Mouse (Mus musculus) common myeloid progenitor, adult 5-6 weeks (primary cell): ENCODE data around the gene Xpa. TPM values are rescaled to one million over a fixed set of nuclear protein-coding genes. Genes with fewer than 3 reads are reported as not detected.

Source experiments
- total RNA-seq: library from RNA; stranded (forward); fragments of 200-1000, 187-1606 nt; gene quantifications from 2 replicates; pipeline ENCODE4 v1.2.3, GENCODE M21; 2017

The Xpa gene
- total RNA-seq, 1 experiment from 2014 or later: 41.7 TPM

Other genes starting within 250 kb of the Xpa start
- gene Tdrd7, start 231.0 kb downstream of the Xpa start, total RNA-seq: 7.5 and 11.1 TPM in 2 replicates
- 0.37 and 2.3 TPM in 2 replicates for gene Tmod1, start 157.4 kb downstream of the Xpa start, total RNA-seq
- gene Ncbp1, start 57.7 kb downstream of the Xpa start, total RNA-seq: 128 and 137 TPM in 2 replicates
- gene Tstd2, start 57.6 kb downstream of the Xpa start, total RNA-seq: 24.1 and 38.2 TPM in 2 replicates
- 0.34 TPM in 1 of 2 replicates, not detected in the other for gene Foxe1, start 147.3 kb upstream of the Xpa start, total RNA-seq
- gene Trmo, start 193.1 kb upstream of the Xpa start, total RNA-seq: 9.7 and 17.0 TPM in 2 replicates
- 64.2 and 76.9 TPM in 2 replicates for gene Hemgn, start 217.2 kb upstream of the Xpa start, total RNA-seq